Mouse (Mus musculus) inflammation-experienced regulatory T-cells, adult 6 months (primary cell): ENCODE results near the gene Bcl11a. TPM values are rescaled to one million over a fixed set of nuclear protein-coding genes. Genes with fewer than 3 reads are reported as not detected.
"Not testable (repeated sequence)": the region's sequence is repeated elsewhere in the genome, so short reads cannot be mapped to it uniquely, and the experiment has no call there.

Experiments
- ATAC-seq: one replicate; pipeline ENCODE4 v1.8.0; 2017
- polyA plus RNA-seq, 3 experiments: library from polyadenylated mRNA; unstranded; fragments of 100-300 nt; shearing (Covaris generic); gene quantifications; one replicate each; pipeline ENCODE4 v1.2.1; 2017

The Bcl11a gene
- polyA plus RNA-seq, 3 experiments from 2014 or later, result 0.35 to 0.51 (median 0.44) TPM

DNA sequence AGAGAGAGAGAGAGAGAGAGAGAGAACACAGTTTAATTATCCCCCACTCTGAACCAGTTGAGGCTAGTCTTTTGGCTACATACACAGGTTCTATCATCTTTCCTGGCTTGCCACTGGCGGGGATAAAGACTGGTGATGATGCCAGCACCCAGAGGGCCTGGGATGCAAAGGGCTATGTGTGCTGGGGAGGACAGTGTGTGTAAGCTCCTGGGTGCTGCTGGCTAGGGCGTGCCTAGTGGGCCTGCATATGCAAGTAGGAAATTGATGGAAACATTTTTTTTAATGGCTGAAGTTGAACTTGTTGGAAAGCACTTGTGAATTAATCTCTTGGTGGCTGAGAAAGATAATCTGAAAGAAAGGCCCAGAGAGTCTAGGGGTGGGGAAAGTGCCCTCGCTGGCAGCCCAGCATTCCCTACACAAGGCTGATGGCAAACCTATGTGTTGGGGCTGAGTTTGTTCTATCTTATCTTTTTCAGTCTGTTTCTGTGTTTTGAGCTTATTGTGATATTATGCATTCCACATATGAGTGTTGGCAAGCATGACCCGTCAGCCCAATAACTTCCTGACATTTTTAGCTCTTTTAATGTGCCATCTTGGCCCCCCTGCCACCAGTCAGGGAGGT lies 22.7 kb downstream of the Bcl11a start:
- no peak for ATAC-seq

DNA sequence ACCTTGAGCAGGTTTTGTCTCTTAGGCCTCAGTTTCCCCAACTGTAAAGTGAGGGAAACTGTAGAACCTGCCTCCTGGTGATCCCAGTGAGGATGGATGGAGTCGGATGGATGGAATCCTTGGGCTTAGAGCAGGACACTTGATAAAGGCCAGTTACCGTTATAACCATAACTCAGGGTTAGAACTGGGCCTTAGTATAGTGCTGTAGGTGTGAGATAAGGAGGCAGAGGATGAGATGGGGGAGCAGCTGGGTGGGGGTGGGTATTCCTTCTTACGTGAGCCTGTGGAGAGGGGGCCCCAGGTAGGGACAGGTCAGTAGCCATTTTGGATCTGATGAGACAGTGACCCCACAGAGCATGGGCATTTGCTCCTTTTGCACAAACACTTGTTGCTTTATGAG lies 23.8 kb downstream of the Bcl11a start:
- no peak for ATAC-seq

DNA sequence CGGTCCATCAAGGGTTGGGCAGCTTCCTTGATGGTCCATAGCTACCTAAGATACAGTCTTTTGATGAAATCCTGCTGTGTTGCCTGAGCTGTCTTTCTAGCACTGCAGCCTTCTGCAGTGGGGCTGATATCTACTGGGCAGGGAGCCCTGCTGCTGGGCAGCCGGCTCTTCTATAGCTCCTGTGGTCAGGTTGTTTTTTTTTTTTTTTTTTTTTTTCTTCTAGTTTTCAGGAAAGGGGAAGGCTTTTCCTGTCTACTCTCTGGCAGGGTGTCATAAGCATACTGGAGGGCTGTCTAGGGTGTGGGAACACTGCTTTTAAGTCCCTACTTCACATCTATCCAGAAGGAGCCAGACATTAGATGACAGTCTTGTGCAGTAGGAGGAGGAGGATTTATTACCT lies 24.5 kb downstream of the Bcl11a start:
- no peak for ATAC-seq

DNA sequence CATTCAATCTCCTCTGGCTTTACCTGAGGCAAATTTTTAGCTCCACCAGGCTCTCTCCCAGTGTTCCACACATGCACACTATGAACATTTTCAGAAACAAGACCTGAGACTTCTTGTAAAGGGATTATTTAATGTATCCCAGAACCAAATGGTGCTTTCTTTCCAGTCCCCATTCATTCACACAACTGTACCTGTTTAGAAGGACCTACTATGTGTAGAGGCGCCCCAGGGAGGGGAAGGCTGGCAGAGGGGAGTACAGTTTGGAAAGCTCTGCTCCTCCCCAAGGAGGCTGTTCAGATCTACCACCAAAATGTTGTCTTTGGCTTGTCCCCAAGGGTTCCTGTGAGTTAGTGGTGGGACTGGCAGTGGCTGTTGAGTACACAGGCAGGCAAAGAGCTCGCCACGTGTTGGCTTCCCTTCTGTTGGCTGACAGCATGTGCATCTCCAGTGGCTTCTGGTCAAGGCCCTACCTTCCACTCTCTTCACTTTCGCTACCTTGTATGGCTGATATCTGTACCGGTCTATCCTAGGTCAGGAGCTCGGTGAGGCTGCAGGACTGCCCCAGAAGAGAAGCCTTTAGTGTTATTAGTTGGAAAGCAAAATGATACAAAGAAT lies 25.4 kb downstream of the Bcl11a start:
- no peak for ATAC-seq

DNA sequence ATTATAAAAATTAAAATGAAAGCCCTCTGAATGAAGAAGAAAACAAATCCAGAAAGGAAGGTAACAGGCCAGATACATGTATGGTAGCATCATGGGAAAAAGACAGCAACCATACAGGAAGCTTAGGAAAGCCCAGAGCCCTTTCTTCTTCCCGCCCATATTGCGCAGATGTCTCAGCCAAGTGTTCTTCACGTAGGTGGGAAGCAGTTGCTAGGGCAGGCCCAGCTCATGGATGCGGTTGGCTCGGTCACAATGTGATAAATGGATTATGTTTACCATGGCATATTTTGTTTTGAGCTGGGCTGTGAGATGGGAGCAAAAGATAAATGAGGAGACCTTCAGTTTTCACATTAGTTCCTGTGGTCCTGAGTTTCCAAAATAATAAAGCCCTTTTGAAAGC lies 29.6 kb downstream of the Bcl11a start:
- ATAC-seq, result no peak

GRCm38 (mm10) chr11:24108974-24109373 lies 31.1 kb downstream of the Bcl11a start:
- ATAC-seq, result no peak

DNA sequence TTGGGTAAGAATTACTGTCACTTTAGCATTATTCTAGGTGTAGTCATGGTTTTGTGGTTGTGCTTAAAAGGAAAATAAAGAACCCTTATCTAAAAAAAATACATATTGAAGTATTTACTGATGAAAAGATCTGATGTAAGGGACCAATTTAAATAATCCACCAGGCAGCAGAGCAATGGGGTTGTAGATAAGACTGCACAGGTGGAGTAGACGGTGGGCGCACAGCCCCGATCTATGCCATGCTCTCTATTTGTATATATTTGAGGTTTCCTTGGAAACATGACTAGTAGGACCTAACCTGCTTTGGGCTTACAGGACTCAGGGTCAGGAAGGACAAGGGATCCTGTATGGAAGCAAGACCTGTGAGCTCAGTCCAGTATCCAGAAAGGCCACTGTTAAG lies 31.5 kb downstream of the Bcl11a start:
- ATAC-seq, result no peak

DNA sequence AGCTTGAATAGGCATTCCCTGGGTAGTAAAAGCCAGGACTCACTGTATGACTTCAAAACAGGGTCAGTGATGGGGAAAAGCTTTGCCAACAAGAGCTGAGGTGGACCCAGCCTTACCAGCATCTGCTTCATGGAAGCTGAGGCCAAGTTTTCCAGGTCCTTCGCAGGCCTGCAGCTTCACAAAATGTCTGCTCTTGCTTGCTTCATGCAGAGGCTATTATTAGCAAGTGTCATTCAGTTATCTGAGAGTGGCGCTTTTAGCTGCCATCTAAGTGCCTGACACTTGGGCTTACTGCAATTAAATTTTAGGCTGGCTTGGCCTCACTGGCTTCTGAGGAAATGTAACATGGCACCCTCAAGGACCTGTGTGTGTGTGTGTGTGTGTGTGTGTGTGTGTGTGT lies 32.3 kb downstream of the Bcl11a start:
- ATAC-seq, result no peak

- ATAC-seq, result no peak
Measured at GRCm38 (mm10) chr11:24111720-24112119, 33.9 kb downstream of the Bcl11a start.

GRCm38 (mm10) chr11:24115017-24115752 lies 37.3 kb downstream of the Bcl11a start:
- ATAC-seq, result no peak

DNA sequence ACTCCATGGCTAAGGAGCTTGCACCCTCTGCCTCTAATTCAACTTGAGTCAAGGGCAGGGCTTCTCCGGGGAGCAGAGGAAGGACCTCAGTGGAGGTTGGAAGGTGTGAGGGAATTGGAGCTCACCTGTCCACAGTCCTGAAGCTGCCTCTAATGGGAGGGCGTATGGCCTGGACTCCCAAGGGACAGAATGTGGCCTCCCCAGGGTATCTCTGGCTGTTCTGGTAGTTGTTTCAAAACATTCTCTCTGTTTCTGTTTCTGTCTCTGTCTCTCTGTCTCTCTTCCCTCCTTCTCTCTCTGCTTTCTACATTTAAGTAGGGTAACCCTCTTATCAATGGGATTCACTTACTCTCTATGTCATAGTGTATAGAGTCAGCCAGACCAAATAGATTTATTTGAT lies 38.2 kb downstream of the Bcl11a start:
- no peak for ATAC-seq

DNA sequence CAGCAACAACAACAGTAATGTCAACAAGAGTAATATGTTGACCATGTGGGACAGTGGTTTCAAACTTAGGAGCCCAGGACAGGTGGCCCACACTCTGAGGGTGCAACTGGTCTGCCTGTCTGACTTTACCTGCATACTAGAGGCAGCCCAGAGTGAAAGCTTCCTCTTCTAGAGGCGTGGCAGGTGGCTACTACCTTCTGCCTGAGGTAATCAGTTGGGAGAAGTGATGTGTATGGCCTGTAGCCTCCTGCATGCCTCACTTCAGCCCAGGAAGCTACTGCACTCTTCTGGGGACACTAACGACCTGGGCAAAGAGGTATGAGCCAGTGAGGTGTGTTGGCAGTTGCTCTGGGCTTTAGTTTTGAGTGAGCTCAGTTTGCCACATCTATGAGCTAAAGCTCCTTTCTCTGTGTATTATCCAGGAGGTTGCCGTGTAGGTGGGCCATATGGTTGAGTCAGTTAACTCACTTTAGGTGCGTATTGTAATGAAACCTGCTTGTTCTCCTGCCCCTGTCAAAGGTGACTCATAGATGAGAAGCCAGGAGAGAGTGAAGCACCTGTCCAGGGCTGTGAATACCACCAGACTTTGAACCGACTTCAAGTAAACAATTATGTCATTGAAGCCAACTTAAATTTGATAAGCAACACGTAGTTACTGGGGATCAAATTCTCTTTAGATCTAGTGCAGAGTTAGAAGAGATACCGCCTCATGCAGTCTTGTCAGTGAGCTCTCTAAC lies 38.9 kb downstream of the Bcl11a start:
- no peak for ATAC-seq

DNA sequence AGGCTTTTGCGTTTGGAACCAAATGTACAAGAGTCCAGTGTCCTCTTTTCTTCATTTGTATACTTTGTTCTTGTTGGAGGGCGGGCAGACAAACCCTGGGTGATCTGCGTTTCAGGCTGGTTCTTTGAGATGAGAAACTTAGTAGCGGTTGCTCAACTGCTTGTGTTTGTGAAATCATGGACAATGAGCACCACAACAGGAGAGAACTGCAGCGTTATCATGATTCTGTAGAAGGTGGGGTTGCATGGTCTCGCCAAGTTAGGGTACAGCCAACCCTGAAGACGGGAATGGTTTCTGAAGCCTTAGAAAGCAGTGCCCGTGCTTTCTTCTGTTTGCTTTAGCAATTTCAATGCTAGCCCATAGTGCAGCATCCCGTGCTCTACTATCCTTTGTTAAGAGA lies 43.3 kb downstream of the Bcl11a start:
- no peak for ATAC-seq

GRCm38 (mm10) chr11:24122899-24123298 lies 45.0 kb downstream of the Bcl11a start:
- ATAC-seq, result no peak

DNA sequence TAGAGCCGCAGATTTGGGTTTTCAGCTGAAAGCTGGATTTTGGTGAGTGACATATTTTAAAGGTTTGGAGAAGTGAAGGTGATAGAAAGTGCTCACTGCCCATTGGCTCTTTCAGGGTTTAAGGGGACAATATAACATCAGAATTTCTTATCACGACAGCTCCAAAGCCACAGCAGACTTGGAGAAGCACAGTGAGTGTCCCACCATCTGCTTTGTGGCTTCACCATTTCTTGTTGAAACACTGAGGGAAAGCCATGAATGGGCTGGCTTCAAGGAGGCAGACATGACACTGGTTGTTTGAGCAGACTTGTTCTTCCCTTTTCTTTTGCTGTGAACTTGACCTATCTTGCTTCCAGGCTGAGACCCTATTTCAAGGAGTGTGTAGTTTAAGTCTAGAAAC lies 46.1 kb downstream of the Bcl11a start:
- no peak for ATAC-seq

DNA sequence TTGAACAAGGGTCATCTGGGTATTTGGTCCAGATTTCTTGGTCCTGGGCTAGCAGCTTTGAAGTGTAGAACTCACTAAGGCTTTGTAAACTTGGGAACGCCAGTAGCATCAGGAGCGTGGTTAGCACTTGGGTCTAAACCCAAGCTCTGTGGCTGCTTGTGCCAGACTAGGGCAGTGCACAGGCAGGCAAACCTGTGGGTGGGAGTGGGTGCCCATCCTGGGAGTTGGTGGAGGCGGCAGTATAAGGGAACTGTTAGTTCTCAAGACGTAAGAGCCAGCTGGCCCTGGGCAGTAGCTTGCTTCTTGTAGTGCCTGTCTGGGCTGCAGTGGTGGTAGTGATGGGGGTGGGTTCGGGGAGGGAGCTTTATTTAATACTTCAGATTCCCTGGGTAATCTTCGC lies 47.2 kb downstream of the Bcl11a start:
- ATAC-seq, result no peak

- no peak for ATAC-seq
Measured at GRCm38 (mm10) chr11:24128001-24128400, 50.1 kb downstream of the Bcl11a start.

DNA sequence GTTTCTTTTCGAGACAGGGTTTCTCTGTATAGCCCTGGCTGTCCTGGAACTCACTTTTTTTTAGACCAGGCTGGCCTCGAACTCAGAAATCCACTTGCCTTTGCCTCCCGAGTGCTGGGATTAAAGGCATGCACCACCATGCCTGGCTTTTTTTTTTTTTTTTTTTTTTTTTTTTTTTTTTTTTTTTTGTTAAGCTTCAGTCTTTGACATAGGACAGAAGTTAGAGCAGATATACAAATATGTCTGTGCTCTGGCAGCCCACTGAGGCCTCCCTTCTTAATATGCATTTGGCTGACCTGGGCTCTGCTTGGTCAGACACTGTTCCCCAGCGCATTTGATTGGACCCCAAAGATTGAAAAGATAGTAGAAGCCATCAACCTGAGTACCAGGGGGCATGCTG lies 51.0 kb downstream of the Bcl11a start:
- ATAC-seq, result not testable (repeated sequence)

DNA sequence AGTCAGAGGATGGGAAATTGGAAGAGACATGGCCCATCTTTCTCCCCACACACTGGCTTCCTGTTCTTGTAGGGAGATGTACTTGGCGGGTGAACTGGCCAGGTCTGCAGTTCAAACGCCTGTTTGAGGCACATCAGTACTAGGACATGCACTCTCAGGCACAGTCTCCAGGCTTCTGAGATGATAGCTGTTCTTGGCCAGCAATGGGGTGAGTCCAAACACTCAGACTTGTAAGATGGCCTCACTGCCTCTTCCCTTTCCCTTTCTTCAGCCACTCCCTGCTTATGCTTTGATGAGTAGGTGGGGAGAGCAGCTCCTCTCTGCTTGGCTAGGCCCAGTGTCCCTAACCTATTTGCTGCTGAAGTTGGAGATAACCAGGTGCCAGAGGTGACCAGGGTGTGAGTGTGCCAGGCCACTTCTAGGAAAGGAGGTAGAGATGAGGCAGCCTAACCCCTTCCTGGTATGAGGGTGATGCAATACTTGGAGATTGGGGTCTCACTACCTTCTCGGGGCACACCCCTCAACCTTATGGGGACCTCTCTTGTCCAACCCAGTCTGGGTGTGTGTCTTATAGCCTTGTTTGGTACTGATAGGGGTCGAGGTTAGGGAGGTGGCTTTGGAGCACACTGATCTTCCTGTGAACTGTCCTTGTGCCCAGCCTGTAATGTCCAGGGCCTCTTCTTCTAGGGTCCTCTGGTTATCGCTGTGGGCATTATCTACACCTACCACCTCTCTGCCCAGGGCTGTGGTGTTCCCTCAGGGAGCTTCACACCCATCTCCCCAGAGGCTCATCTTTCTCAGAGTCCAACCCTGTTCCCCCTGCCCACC lies 51.7 kb downstream of the Bcl11a start:
- ATAC-seq, result no peak

DNA sequence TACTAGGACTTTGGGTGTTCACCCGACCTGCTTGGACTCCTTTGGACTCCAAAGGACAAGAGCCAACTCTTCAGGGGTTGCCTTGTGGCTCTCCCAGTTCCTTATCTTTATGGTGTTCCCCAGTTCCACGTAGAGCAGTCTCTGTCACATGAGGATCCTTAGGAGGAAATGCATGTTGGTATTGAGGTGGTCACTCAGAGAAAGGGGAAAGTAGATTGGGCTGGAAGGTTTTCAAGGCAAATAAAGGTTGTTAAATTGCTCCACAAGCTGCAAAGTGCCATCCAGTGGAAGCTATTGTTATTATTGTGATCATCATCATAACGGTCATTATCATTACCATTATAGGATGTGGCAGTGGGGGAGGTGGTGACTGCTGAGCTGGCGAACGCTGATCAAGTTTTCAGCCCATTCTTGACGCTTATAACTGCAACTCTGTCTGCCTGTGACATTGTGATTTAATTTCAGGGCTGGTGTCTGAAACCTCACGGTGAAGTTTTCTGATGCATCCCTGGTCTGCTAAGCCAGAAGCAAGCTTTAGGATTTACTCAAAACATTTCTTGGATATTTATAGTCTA lies 52.4 kb downstream of the Bcl11a start:
- no peak for ATAC-seq

DNA sequence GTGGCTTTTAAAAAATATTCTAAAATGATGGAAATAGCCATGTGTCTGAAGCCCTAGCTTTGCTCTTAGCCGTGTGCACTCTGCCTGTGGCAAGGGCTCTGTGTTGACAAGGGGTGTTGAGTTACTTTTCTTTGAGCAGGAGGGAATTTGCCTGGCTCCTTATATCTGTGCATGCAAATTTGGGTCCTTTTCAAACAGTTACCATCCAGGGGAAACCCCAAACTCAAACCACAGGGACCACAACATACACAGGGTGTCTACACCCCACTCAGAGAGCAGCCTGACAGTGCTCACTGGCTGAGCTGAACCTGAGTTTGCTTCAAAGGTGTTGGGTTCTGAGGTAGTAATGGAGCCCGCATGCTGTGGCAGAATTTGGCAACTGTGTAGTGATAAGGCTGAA lies 54.0 kb downstream of the Bcl11a start:
- no peak for ATAC-seq

- no peak for ATAC-seq
Measured at GRCm38 (mm10) chr11:24132358-24132757, 54.5 kb downstream of the Bcl11a start.
